19 mouse cellular contexts compared by ENCODE assay signal in genomic region chr13:54179971-54180370, GRCm38 (mm10). TPM values are rescaled to one million over a fixed set of nuclear protein-coding genes. Genes with fewer than 3 reads are reported as not detected.
DNase-seq lines count a peak whose midpoint lies in the region; TF ChIP-seq lines count a peak whose summit lies in the region.
"Had no signal": no experiment of that assay in that cellular context is flagged by ENCODE, and none has a peak within 500 bp of the region (broad histone marks: within the 10 kb centered on the region; RNA-seq: fewer than 3 reads in every experiment).

No protein-coding gene starts in this region.

- TF ChIP-seq POLR2A in heart, adult 2 months (IDR thresholded peaks at IDR 0.05; ENCODE audit: insufficient read depth, low read depth, low read length): no peak

- intact Hi-C loops in gastrocnemius, adult 2 months (cut with DNase I): no loop called here
- intact Hi-C loops in gastrocnemius, postnatal 36 days (cut with DNase I): no loop called here
- intact Hi-C loops in heart, adult 2 months (cut with DNase I): no loop called here

- DNase-seq in gastrocnemius, adult 2 months: no peak
- DNase-seq in gastrocnemius, postnatal 36 days: no peak
- no peak for DNase-seq in heart, adult 2 months
- no peak for DNase-seq in heart, embryonic 10.5 days (ENCODE audit: low spot score)
- DNase-seq: adrenal gland, adult 8-10 months; B cell, adult 2 months; cerebellum, adult 11 months; cerebellum, adult 18-20 months; cerebellum, adult 8-10 months; cerebellum, postnatal 25 days; forebrain, postnatal 0 days had no signal

- H3K79me2 ChIP-seq in heart, adult 2 months (replicated peaks; ENCODE audit: control insufficient read depth, insufficient read depth, low read length): no peaks in the 10 kb centered on the region

- no peak for TF ChIP-seq EP300 in heart, adult 2 months (IDR thresholded peaks at IDR 0.05; ENCODE audit: insufficient read depth, low read depth, low read length)

- H3K9me3 ChIP-seq in heart, embryonic 10.5 days: no peaks in the 10 kb centered on the region
- H3K9me3 ChIP-seq: embryonic facial prominence, embryonic 12.5 days; forebrain, embryonic 13.5 days; forebrain, embryonic 15.5 days had no signal

- peaks cover 16% of the 10 kb centered on the region for H3K4me1 ChIP-seq in heart, adult 2 months (ENCODE audit: control insufficient read depth, insufficient read depth, low read length)
- peaks cover 21% of the 10 kb centered on the region for H3K4me1 ChIP-seq in heart, embryonic 10.5 days
- H3K4me1 ChIP-seq in brown adipose tissue, adult 24 weeks (ENCODE audit: control insufficient read depth, insufficient read depth, insufficient read length, low read length): peaks cover 19% of the 10 kb centered on the region
- H3K4me1 ChIP-seq: embryonic facial prominence, embryonic 12.5 days; forebrain, embryonic 13.5 days; forebrain, embryonic 15.5 days had no signal

- H3K4me3 ChIP-seq in gastrocnemius, adult 2 months: no peak overlapping the region
- no peak overlapping the region for H3K4me3 ChIP-seq in heart, adult 2 months
- no peak overlapping the region for H3K4me3 ChIP-seq in heart, embryonic 10.5 days
- H3K4me3 ChIP-seq in brown adipose tissue, adult 24 weeks (ENCODE audit: insufficient read depth, low read depth, low read length): no peak overlapping the region
- H3K4me3 ChIP-seq: embryonic facial prominence, embryonic 10.5 days; embryonic facial prominence, embryonic 12.5 days; forebrain, embryonic 13.5 days; forebrain, embryonic 15.5 days had no signal

- TF ChIP-seq CTCF in gastrocnemius, adult 2 months (IDR thresholded peaks at IDR 0.05): no peak
- TF ChIP-seq CTCF in heart, adult 2 months (IDR thresholded peaks at IDR 0.05): no peak

- no peak overlapping the region for H3K9ac ChIP-seq in heart, adult 2 months (ENCODE audit: low read depth, low read length)
- H3K9ac ChIP-seq: embryonic facial prominence, embryonic 12.5 days; forebrain, embryonic 13.5 days; forebrain, embryonic 15.5 days; forebrain, postnatal 0 days had no signal

- WGBS in heart, adult 2 months: 80% methylated on average over 3 of the region's 3 CpGs
- 75% methylated on average over 3 of the region's 3 CpGs for WGBS in heart, embryonic 10.5 days

- 0 out of 2 replicates have a peak overlapping the region, but pooled peaks have one; percentile 24 for H3K27ac ChIP-seq in gastrocnemius, adult 2 months
- H3K27ac ChIP-seq in heart, adult 2 months: peak overlapping the region; percentile 2; the same call in 1 of the 2 replicates
- H3K27ac ChIP-seq in heart, embryonic 10.5 days: no peak overlapping the region
- H3K27ac ChIP-seq in brown adipose tissue, adult 24 weeks (replicated peaks; ENCODE audit: low read depth, low read length): peak overlapping the region; percentile 85
- H3K27ac ChIP-seq: embryonic facial prominence, embryonic 10.5 days; embryonic facial prominence, embryonic 12.5 days; forebrain, embryonic 13.5 days; forebrain, embryonic 15.5 days had no signal

- no peaks in the 10 kb centered on the region for H3K36me3 ChIP-seq in heart, adult 2 months (ENCODE audit: control insufficient read depth, insufficient read depth, low read length)
- H3K36me3 ChIP-seq in heart, embryonic 10.5 days: no peaks in the 10 kb centered on the region
- H3K36me3 ChIP-seq: embryonic facial prominence, embryonic 10.5 days; embryonic facial prominence, embryonic 12.5 days; forebrain, embryonic 15.5 days; G1E had no signal

- no peaks in the 10 kb centered on the region for H3K27me3 ChIP-seq in heart, adult 2 months (ENCODE audit: control insufficient read depth, insufficient read depth, low read length)
- peaks cover 8% of the 10 kb centered on the region; the same call in 1 of the 2 replicates for H3K27me3 ChIP-seq in heart, embryonic 10.5 days (ENCODE audit: insufficient read depth, poor library complexity, severe bottlenecking)
- H3K27me3 ChIP-seq: embryonic facial prominence, embryonic 12.5 days; forebrain, embryonic 13.5 days; forebrain, embryonic 15.5 days had no signal

RNA-seq across cellular contexts. Expression of gene Hrh2, which starts 12.0 kb away (rescaled TPM):
- under 1 TPM; 0.11 to 0.15 TPM for total RNA-seq in gastrocnemius, adult 2 months (2021)
- total RNA-seq in gastrocnemius, postnatal 36 days (2021): under 1 TPM in 1 of 2 experiments, not detected in 1; 0.10 TPM
- under 1 TPM; 0.23 to 0.34 TPM for total RNA-seq in heart, adult 2 months (2021)
- 0.68 and 1.3 TPM in 2 replicates for polyA plus RNA-seq in heart, adult 2 months (2012; rRNA removed)
- polyA plus RNA-seq in heart, embryonic 10.5 days (2016; fragmentation: Nextera tagmentation; extraction: Ambion mirVana): 0.07 and 0.09 TPM in 2 replicates
- 0.63 and 0.87 TPM in 2 replicates for polyA plus RNA-seq in brown adipose tissue, adult 24 weeks (2012; ENCODE audit: insufficient read depth, insufficient read length, missing spikeins)
- polyA plus RNA-seq: embryonic facial prominence, embryonic 10.5 days; forebrain, embryonic 11.5 days; G1E; Patski had no signal
